Mouse (Mus musculus): Measurements from ENCODE around the gene Thap7. TPM values are rescaled to one million over a fixed set of nuclear protein-coding genes. Genes with fewer than 3 reads are reported as not detected.
"Not testable (repeated sequence)": the region's sequence is repeated elsewhere in the genome, so short reads cannot be mapped to it uniquely, and the experiment has no call there.

Thap7 gene
- polyA plus RNA-seq, 1 experiment from 2014 or later: 64.5 TPM

DNA sequence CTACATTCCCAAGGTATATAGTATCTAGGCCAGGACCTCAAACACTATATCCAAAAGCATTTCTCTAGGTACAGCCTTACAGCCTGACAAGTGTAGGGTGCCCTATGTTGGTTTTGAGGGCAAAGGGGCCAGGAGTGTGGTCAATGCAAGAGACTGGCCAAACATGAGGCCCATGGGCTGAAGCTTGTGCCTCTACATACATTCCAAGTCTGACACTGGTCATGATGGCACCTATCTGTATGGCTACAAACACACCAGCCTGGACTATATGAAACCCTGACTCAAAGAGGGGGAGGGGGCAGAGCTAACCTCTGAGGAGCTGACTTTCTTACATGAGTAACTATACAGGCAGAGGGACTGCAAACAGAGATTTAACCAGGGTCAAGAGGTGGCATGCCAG lies 3.3 kb downstream of the Thap7 start:
- Histone ChIP-seq H3K27me3 (no peaks in the 10 kb centered on the region), H3K27ac (replicated peaks) (no peak overlapping the region), H3K36me3 (peaks cover 52% of the 10 kb centered on the region), H3K4me2 (no peak overlapping the region), H3K9ac (no peak overlapping the region), H3K4me1 (replicated peaks) (peaks cover 23% of the 10 kb centered on the region), H3K9me3 (no peaks in the 10 kb centered on the region), H3K4me3 (no peak overlapping the region)
- no peak for ATAC-seq (ENCODE audit: low FRiP score, low read depth)

DNA sequence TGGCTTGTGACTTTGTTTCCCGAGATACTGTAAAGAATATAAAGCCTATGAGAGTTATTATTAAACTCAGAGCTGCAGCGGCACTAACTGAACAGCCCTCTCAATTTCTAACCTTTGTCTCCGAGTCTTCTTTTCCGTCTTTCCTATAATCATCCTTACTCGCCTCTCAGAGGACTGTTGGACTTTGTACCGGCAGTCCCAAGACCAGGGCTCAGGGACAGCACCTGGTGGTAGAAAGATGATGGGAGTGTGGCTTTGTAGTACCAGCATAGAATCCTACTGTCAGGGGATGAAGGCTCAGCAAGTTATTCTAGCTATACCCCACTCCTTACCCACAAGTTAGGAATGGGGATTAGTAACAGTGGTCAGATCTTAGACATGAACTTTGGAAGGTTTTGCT lies 4.7 kb downstream of the Thap7 start:
- Histone ChIP-seq H3K36me3 (peaks cover 65% of the 10 kb centered on the region), H3K4me1 (replicated peaks) (peaks cover 14% of the 10 kb centered on the region), H3K27ac (replicated peaks) (no peak overlapping the region), H3K27me3 (no peaks in the 10 kb centered on the region), H3K4me2 (no peak overlapping the region), H3K9ac (no peak overlapping the region), H3K9me3 (no peaks in the 10 kb centered on the region), H3K4me3 (no peak overlapping the region)
- WGBS: 94% methylated on average over 6 of the region's 6 CpGs
- no peak for ATAC-seq (ENCODE audit: low FRiP score, low read depth)

- Histone ChIP-seq H3K36me3 (peaks cover 72% of the 10 kb centered on the region), H3K9me3 (no peaks in the 10 kb centered on the region), H3K4me2 (no peak overlapping the region), H3K4me3 (no peak overlapping the region), H3K27ac (replicated peaks) (no peak overlapping the region), H3K9ac (no peak overlapping the region), H3K4me1 (replicated peaks) (peaks cover 14% of the 10 kb centered on the region), H3K27me3 (no peaks in the 10 kb centered on the region)
- 84% methylated on average over 3 of the region's 3 CpGs for WGBS
- no peak for ATAC-seq (ENCODE audit: low FRiP score, low read depth)
Observed at GRCm38 (mm10) chr16:17525524-17525923, 5.4 kb downstream of the Thap7 start.

DNA sequence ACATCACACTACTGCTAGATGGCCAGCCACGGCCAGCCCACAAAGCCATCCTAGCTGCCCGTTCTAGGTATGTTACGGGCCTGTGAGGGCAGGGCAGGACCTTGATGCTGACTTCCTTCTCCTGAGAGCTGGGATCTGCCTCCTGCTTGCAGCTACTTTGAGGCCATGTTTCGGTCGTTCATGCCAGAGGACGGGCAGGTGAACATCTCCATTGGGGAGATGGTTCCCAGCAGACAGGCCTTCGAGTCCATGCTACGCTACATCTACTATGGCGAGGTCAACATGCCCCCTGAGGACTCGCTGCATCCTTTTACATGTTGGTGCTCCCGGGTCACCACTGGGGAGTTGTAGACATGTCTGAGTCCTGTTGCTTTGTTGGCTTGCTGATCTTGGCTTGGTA lies 6.8 kb downstream of the Thap7 start:
- peaks cover 86% of the 10 kb centered on the region for H3K36me3 ChIP-seq
- peaks cover 4% of the 10 kb centered on the region; the same call in 1 of the 2 replicates for H3K4me1 ChIP-seq (replicated peaks)
- no peak for ATAC-seq (ENCODE audit: low FRiP score, low read depth)
- no peak overlapping the region for H3K27ac ChIP-seq (replicated peaks)
- no peak overlapping the region for H3K4me2 ChIP-seq
- H3K27me3 ChIP-seq: no peaks in the 10 kb centered on the region
- no peak overlapping the region for H3K9ac ChIP-seq
- WGBS: 93% methylated on average over 11 of the region's 11 CpGs
- H3K4me3 ChIP-seq: no peak overlapping the region
- no peaks in the 10 kb centered on the region for H3K9me3 ChIP-seq

DNA sequence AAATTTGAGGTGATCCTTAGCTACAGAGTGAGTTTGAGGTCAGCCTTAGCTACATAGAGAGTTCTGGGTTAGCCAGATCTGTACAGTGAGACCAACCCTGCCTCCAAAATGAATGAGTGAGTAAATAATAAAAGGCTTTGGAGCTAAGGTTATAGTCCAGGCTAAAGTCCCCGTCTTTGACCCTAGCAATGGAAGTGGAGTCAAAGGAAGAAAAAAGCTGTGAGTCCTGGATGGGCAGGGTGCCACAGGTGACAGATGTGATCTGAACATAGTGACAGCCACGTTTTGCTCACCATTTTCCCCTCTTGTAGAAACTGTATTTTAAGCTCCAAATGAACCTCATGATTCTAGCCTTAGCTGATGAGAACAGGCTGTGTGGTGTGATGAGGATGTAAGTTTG lies 12.0 kb downstream of the Thap7 start:
- Histone ChIP-seq H3K27me3 (no peaks in the 10 kb centered on the region), H3K4me3 (no peak overlapping the region), H3K4me2 (no peak overlapping the region), H3K9ac (no peak overlapping the region), H3K36me3 (peaks cover 93% of the 10 kb centered on the region), H3K9me3 (no peaks in the 10 kb centered on the region), H3K27ac (replicated peaks) (no peak overlapping the region), H3K4me1 (replicated peaks) (no peaks in the 10 kb centered on the region)
- ATAC-seq (ENCODE audit: low FRiP score, low read depth): no peak
- WGBS: 85% methylated on average over 2 of the region's 2 CpGs

DNA sequence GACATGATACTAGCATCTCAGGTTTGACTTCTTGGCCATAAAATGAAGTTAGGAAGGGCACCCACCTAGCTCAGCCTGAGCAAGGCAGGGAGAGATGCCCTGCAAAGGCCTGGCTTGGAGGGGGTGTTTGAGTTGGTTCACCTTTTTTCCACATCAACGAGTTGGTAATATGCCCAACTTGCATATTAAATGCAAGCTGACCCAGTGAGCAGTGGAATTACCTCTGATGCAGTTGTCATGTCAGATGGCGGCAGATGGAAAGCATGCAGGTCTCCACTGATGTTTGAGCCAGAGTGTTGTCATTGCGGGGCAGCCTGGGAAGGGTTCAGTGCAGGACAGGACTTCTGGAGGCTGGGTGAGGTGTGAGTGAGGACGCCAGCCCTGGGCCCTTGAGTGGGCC lies 19.5 kb downstream of the Thap7 start:
- Histone ChIP-seq H3K9ac (no peak overlapping the region), H3K4me3 (no peak overlapping the region), H3K27ac (replicated peaks) (no peak overlapping the region), H3K36me3 (peaks cover 43% of the 10 kb centered on the region), H3K4me1 (replicated peaks) (peaks cover 23% of the 10 kb centered on the region), H3K9me3 (no peaks in the 10 kb centered on the region), H3K27me3 (no peaks in the 10 kb centered on the region), H3K4me2 (no peak overlapping the region)
- ATAC-seq (ENCODE audit: low FRiP score, low read depth): no peak
- 87% methylated on average over 4 of the region's 4 CpGs for WGBS

- Histone ChIP-seq H3K4me3 (no peak overlapping the region), H3K9me3 (no peaks in the 10 kb centered on the region), H3K9ac (no peak overlapping the region), H3K4me1 (replicated peaks) (peaks cover 23% of the 10 kb centered on the region), H3K27ac (replicated peaks) (no peak overlapping the region), H3K36me3 (peaks cover 35% of the 10 kb centered on the region), H3K4me2 (no peak overlapping the region), H3K27me3 (no peaks in the 10 kb centered on the region)
- no peak for ATAC-seq (ENCODE audit: low FRiP score, low read depth)
- 84% methylated on average over 2 of the region's 2 CpGs for WGBS
Observed at GRCm38 (mm10) chr16:17510686-17511085, 20.2 kb downstream of the Thap7 start.

DNA sequence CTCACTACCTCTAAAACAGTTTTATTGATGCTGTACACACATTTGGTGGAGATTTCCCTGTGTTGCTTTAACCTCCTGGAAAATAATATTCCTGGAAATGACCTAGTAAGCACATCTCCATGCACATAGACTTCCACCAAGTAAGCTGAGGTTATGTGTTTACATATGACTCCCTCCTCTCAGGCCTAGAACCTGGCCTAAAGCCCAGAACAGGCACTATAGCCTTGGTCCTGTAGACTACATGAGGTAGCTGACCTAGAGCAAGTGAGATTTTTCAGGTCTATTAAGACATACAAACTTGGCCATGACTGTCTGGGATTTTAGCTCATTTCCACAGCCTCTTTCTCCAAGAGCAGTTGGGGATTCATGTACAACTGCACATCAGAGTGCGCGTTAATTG lies 20.8 kb downstream of the Thap7 start:
- H3K36me3 ChIP-seq: peaks cover 30% of the 10 kb centered on the region
- H3K27ac ChIP-seq (replicated peaks): no peak overlapping the region
- peak overlapping the region; percentile 78 for H3K4me2 ChIP-seq
- 98% methylated on average over 2 of the region's 2 CpGs for WGBS
- no peak for ATAC-seq (ENCODE audit: low FRiP score, low read depth)
- H3K9ac ChIP-seq: peak overlapping the region; percentile 64
- no peaks in the 10 kb centered on the region for H3K9me3 ChIP-seq
- H3K4me3 ChIP-seq: peak overlapping the region; percentile 64
- no peaks in the 10 kb centered on the region for H3K27me3 ChIP-seq
- H3K4me1 ChIP-seq (replicated peaks): peaks cover 23% of the 10 kb centered on the region

GRCm38 (mm10) chr16:17509240-17509597 lies 21.7 kb downstream of the Thap7 start:
- no peak; the same call in 1 of the 2 replicates for ATAC-seq (ENCODE audit: low FRiP score, low read depth)
- peak overlapping the region; percentile 64 for H3K9ac ChIP-seq
- peak overlapping the region; percentile 78 for H3K4me2 ChIP-seq
- 10% methylated on average over 9 of the region's 9 CpGs for WGBS
- H3K4me1 ChIP-seq (replicated peaks): peaks cover 23% of the 10 kb centered on the region
- peaks cover 22% of the 10 kb centered on the region for H3K36me3 ChIP-seq
- H3K27ac ChIP-seq (replicated peaks): peak overlapping the region; percentile 96
- no peaks in the 10 kb centered on the region for H3K9me3 ChIP-seq
- peak overlapping the region; percentile 64 for H3K4me3 ChIP-seq
- H3K27me3 ChIP-seq: no peaks in the 10 kb centered on the region

DNA sequence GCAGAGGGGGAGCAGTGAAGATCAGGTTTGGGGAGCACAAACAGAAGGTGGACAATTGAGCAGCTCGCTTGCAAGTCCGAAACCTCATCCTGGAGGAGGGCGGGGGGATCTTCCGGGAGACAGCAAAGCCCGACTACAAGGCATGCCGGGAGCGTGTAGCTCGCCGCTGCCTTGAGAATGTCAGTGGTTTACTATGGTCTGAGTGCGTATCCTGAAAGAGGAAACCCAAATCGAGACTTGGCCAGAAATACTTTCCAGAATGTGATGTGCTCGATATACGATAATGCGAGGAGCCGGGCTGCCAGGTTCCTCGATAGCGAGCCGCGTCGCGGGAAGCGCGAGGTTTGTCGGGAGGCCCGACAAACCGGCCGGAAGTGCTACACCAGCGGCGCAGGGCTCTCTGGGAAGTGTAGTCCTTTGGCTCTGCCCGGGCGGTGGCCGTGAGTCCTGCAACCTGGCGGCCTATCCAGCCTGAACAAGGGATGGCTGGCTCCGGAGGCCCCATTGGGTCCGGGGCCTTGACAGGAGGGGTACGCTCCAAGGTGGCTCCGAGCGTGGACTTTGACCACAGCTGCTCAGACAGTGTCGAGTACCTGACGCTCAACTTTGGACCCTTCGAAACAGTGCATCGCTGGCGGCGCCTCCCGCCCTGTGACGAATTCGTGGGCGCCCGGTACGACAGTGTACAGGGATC lies 22.2 kb downstream of the Thap7 start, which contains the start of gene Lztr1:
Gene Lztr1 (plus strand): TSS at position 143 of the 694 bp plus-strand sequence.
- peak within 1 kb of the TSS; percentile 96 for H3K27ac ChIP-seq (replicated peaks)
- H3K4me2 ChIP-seq: peak within 1 kb of the TSS; percentile 78
- WGBS: under 1% methylated on average over 50 of the region's 50 CpGs
- no peaks in the 10 kb centered on the region for H3K9me3 ChIP-seq
- peaks cover 17% of the 10 kb centered on the region for H3K36me3 ChIP-seq
- H3K9ac ChIP-seq: peak within 1 kb of the TSS; percentile 64
- ATAC-seq (ENCODE audit: low FRiP score, low read depth): peak; percentile 97
- peak within 1 kb of the TSS; percentile 64 for H3K4me3 ChIP-seq
- H3K4me1 ChIP-seq (replicated peaks): peaks cover 23% of the 10 kb centered on the region
- no peaks in the 10 kb centered on the region for H3K27me3 ChIP-seq

- peak overlapping the region; percentile 64 for H3K9ac ChIP-seq
- H3K27ac ChIP-seq (replicated peaks): peak overlapping the region; percentile 96
- not testable (repeated sequence) for H3K27me3 ChIP-seq, H3K9me3 ChIP-seq
- peak; percentile 5; the same call in 1 of the 2 replicates for ATAC-seq (ENCODE audit: low FRiP score, low read depth)
- H3K4me3 ChIP-seq: peak overlapping the region; percentile 64
- H3K4me1 ChIP-seq (replicated peaks): peaks cover 23% of the 10 kb centered on the region
- H3K36me3 ChIP-seq: peaks cover 10% of the 10 kb centered on the region
- WGBS: 26% methylated on average over 3 of the region's 3 CpGs
- H3K4me2 ChIP-seq: peak overlapping the region; percentile 78
Observed at GRCm38 (mm10) chr16:17508031-17508430, 22.9 kb downstream of the Thap7 start.

DNA sequence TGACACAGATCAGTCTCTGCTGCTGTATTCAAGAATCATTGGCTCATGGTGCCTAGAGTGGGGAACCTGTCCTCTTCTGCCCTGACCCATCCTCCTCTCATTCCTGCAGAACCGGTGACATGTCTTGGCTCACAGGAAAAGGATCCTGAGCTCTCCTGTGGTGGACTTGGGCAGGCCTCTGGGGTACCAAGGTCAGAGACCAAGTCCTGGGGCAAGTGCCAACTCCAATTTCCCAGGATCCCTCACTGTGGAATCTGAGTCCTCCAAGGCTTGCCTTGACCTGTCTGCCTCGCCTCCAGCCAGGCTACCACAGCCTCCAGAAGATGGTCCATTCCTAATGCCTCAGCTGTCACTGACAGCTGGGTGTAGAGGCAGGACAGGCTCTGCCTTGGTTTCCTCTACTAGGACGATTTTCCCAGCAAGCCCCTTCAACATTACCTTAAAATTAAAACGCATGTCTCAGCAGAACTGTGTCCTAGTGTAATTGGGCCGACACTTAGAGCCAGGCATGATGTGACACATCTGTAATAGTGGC lies 23.9 kb downstream of the Thap7 start:
- H3K9me3 ChIP-seq: no peaks in the 10 kb centered on the region
- no peak overlapping the region for H3K4me2 ChIP-seq
- no peak overlapping the region for H3K9ac ChIP-seq
- H3K4me3 ChIP-seq: no peak overlapping the region
- H3K27ac ChIP-seq (replicated peaks): no peak overlapping the region
- no peak for ATAC-seq (ENCODE audit: low FRiP score, low read depth)
- H3K4me1 ChIP-seq (replicated peaks): peaks cover 23% of the 10 kb centered on the region
- H3K27me3 ChIP-seq: no peaks in the 10 kb centered on the region
- 88% methylated on average over 5 of the region's 5 CpGs for WGBS
- peaks cover 2% of the 10 kb centered on the region; the same call in 1 of the 2 replicates for H3K36me3 ChIP-seq

Data from hindbrain, embryonic 15.5 days (tissue).